Mouse (Mus musculus): ENCODE measurements around the gene Agbl2.
"Not testable (repeated sequence)": the region's sequence is repeated elsewhere in the genome, so short reads cannot be mapped to it uniquely, and the experiment has no call there.

Agbl2 gene

GRCm38 (mm10) chr2:90815266-90815665 is 32.7 kb downstream of the Agbl2 start:
- DNase-seq (ENCODE audit: low spot score in 2 of 2) = no peak

GRCm38 (mm10) chr2:90816144-90816543 is 33.6 kb downstream of the Agbl2 start:
- no peak for DNase-seq (ENCODE audit: low spot score in 2 of 2)

- DNase-seq (ENCODE audit: low spot score in 2 of 2) = no peak
Measured at GRCm38 (mm10) chr2:90818710-90819109, 36.2 kb downstream of the Agbl2 start.

- no peak for DNase-seq (ENCODE audit: low spot score in 2 of 2)
Measured at GRCm38 (mm10) chr2:90820894-90821293, 38.4 kb downstream of the Agbl2 start.

- DNase-seq (ENCODE audit: low spot score in 2 of 2) = no peak
Measured at GRCm38 (mm10) chr2:90822978-90823377, 40.5 kb downstream of the Agbl2 start.

- no peak for DNase-seq (ENCODE audit: low spot score in 2 of 2)
Measured at GRCm38 (mm10) chr2:90823781-90824180, 41.3 kb downstream of the Agbl2 start.

GRCm38 (mm10) chr2:90824528-90824927 is 42.0 kb downstream of the Agbl2 start:
- not testable (repeated sequence) for DNase-seq (ENCODE audit: low spot score in 2 of 2)

- no peak for DNase-seq (ENCODE audit: low spot score in 2 of 2)
Measured at GRCm38 (mm10) chr2:90825515-90826172, 43.1 kb downstream of the Agbl2 start.

GRCm38 (mm10) chr2:90828739-90829138 is 46.2 kb downstream of the Agbl2 start:
- DNase-seq (ENCODE audit: low spot score in 2 of 2) = no peak

GRCm38 (mm10) chr2:90833502-90833901 is 51.0 kb downstream of the Agbl2 start:
- no peak for DNase-seq (ENCODE audit: low spot score in 2 of 2)

- no peak for DNase-seq (ENCODE audit: low spot score in 2 of 2)
Measured at GRCm38 (mm10) chr2:90838621-90839020, 56.1 kb downstream of the Agbl2 start.

GRCm38 (mm10) chr2:90843666-90844065 is 61.1 kb downstream of the Agbl2 start:
- no peak for DNase-seq (ENCODE audit: low spot score in 2 of 2)

- DNase-seq (ENCODE audit: low spot score in 2 of 2) = no peak
Measured at GRCm38 (mm10) chr2:90844262-90844661, 61.7 kb downstream of the Agbl2 start.

GRCm38 (mm10) chr2:90845234-90845633 is 62.7 kb downstream of the Agbl2 start:
- no peak for DNase-seq (ENCODE audit: low spot score in 2 of 2)

- peak; percentile 44 to 60 for DNase-seq (ENCODE audit: low spot score in 2 of 2)
Measured at GRCm38 (mm10) chr2:90846171-90846570, 63.6 kb downstream of the Agbl2 start.

GRCm38 (mm10) chr2:90846597-90846954 is 64.0 kb downstream of the Agbl2 start:
- DNase-seq (ENCODE audit: low spot score in 2 of 2) = peak; percentile 42 to 57

GRCm38 (mm10) chr2:90846955-90847680 is 64.6 kb downstream of the Agbl2 start, which contains the start of gene Mtch2:
Gene Mtch2, plus strand, starts transcription at chr2:90847155.
- peak; percentile 98 to 99 for DNase-seq (ENCODE audit: low spot score in 2 of 2)

GRCm38 (mm10) chr2:90847681-90848050 is 65.1 kb downstream of the Agbl2 start:
- no peak for DNase-seq (ENCODE audit: low spot score in 2 of 2)

GRCm38 (mm10) chr2:90848331-90848730 is 65.8 kb downstream of the Agbl2 start:
- DNase-seq (ENCODE audit: low spot score in 2 of 2) = no peak

GRCm38 (mm10) chr2:90850401-90850800 is 67.9 kb downstream of the Agbl2 start:
- DNase-seq (ENCODE audit: low spot score in 2 of 2) = no peak

GRCm38 (mm10) chr2:90861486-90861885 is 79.0 kb downstream of the Agbl2 start:
- peak in 1 of 2 experiments; percentile 2 for DNase-seq (ENCODE audit: low spot score in 2 of 2)

- no peak for DNase-seq (ENCODE audit: low spot score in 2 of 2)
Measured at GRCm38 (mm10) chr2:90864184-90864583, 81.7 kb downstream of the Agbl2 start.

GRCm38 (mm10) chr2:90866524-90866923 is 84.0 kb downstream of the Agbl2 start:
- DNase-seq (ENCODE audit: low spot score in 2 of 2) = peak; percentile 91 to 93
